Mouse (Mus musculus) bone marrow macrophage, adult 2 months (primary cell): ENCODE data around the gene Runx1. TPM values are rescaled to one million over a fixed set of nuclear protein-coding genes. Genes with fewer than 3 reads are reported as not detected.

Source experiments
- H3K27ac ChIP-seq: 2 replicates; pipeline ENCODE4 v1.5.1; 2012; ENCODE audit warnings: low read depth, low read length; ENCODE audit not compliant: insufficient read depth
- H3K4me1 ChIP-seq: 2 replicates; pipeline ENCODE4 v1.6.1; 2012; ENCODE audit warnings: low read length; ENCODE audit not compliant: control insufficient read depth, insufficient read depth
- H3K4me3 ChIP-seq: 2 replicates; pipeline ENCODE4 v1.5.1; 2012; ENCODE audit warnings: mild to moderate bottlenecking, low read length, moderate library complexity; ENCODE audit not compliant: insufficient read depth
- CTCF ChIP-seq: IDR thresholded peaks from 2 replicates; pipeline ENCODE4 v1.5.1; 2012; ENCODE audit warnings: low read depth, mild to moderate bottlenecking, low read length, moderate library complexity
- POLR2A ChIP-seq: IDR thresholded peaks from 2 replicates; pipeline ENCODE4 v1.6.1; 2012; ENCODE audit warnings: mild to moderate bottlenecking, low read depth, low read length, borderline replicate concordance
- polyA plus RNA-seq: library from polyadenylated mRNA; stranded (reverse); fragments of >200 nt; gene quantifications from 2 replicates; pipeline ENCODE4 v1.2.4, GENCODE M21; 2012; ENCODE audit not compliant: missing spikeins, insufficient read depth, insufficient read length

Gene Runx1
- polyA plus RNA-seq, 1 experiment, result 103 TPM

DNA sequence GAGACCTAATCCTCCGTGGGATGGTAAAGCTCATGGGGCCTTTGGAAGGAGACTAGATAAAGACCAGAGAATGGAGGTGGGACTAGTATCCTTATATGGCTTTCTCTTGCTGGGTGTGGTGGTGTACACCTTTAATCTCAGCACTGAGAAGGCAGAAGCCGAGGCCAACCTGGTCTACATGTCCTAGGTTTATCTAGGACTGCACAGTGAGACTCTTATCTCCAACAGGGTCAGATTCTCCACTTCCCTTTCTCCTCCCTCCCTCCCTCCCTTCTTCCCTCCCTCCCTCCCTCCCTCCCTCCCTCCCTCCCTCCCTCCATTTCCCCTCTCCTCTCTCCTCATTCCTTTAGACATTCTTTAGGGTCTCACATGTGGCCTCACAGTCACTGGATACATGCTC lies 118.8 kb downstream of the Runx1 start:
- TF ChIP-seq POLR2A (no peak), CTCF (no peak)
- Histone ChIP-seq H3K4me1 (peaks cover 72% of the 10 kb centered on the region), H3K4me3 (no peak overlapping the region), H3K27ac (peak overlapping the region; percentile 94)

DNA sequence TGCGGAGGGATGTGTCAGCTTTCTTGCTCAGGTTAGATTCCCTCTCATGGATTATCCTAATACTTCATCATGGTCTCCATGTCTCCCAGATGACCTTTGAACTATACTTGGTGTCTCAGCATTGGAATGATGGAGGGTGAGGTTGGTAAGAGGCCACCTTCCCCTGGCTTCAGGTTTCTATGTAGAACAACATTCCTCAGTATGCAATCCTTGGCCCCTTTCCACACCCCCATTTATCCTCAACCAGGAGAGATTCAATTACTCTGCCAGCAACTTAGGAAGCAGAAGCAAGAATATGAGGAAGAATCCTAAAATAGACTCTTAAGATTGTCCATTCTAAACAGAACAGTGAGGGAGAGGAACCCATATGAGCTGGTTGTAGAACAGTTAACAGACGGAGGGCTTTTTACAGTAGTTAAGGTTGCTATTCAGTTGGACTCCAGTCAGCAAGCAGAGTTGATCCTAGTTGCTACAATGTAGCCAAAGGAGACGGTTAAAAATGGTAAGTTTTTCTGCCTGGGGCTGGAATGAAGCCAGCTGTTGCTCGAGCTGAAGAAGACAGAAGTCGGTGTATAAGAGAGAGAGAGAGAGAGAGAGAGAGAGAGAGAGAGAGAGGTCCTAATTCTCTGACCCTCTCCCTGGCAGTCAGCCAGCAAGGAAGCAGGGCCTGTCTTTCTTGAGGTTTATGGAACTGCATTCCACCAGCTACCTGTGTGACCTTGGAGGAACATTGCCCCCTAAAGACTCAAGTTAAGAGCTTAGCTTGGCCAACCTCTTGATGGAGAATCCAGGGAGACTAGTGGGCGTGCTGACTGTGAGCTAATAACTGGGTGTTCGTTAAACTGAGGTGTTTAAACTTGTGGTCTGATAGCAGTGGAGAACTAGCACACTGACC lies 120.1 kb downstream of the Runx1 start:
- peak overlapping the region; percentile 22 for H3K4me3 ChIP-seq
- H3K4me1 ChIP-seq, result peaks cover 70% of the 10 kb centered on the region
- H3K27ac ChIP-seq, result peak overlapping the region; percentile 94
- TF ChIP-seq POLR2A, result no peak
- no peak for TF ChIP-seq CTCF

- Histone ChIP-seq H3K27ac (no peak overlapping the region), H3K4me3 (no peak overlapping the region), H3K4me1 (peaks cover 73% of the 10 kb centered on the region)
- no peak for TF ChIP-seq POLR2A
- no peak for TF ChIP-seq CTCF
Observed at GRCm38 (mm10) chr16:92703850-92704249, 122.1 kb downstream of the Runx1 start.

GRCm38 (mm10) chr16:92699531-92700397 lies 126.2 kb downstream of the Runx1 start:
- Histone ChIP-seq H3K4me3 (no peak overlapping the region), H3K4me1 (peaks cover 44% of the 10 kb centered on the region), H3K27ac (peak overlapping the region; percentile 16; the same call in 1 of the 2 replicates)
- TF ChIP-seq CTCF (no peak), POLR2A (no peak)

- peaks cover 43% of the 10 kb centered on the region for H3K4me1 ChIP-seq
- peak overlapping the region; percentile 90 for H3K27ac ChIP-seq
- TF ChIP-seq CTCF (peak; percentile 50; the same call in 1 of the 2 replicates), POLR2A (no peak)
- H3K4me3 ChIP-seq, result peak overlapping the region; percentile 78
Observed at GRCm38 (mm10) chr16:92698612-92698998, 127.3 kb downstream of the Runx1 start.

GRCm38 (mm10) chr16:92697737-92698611 lies 128.0 kb downstream of the Runx1 start:
- H3K4me1 ChIP-seq, result peaks cover 40% of the 10 kb centered on the region
- H3K27ac ChIP-seq, result peak overlapping the region; percentile 90
- TF ChIP-seq CTCF, result no peak
- no peak for TF ChIP-seq POLR2A
- H3K4me3 ChIP-seq, result peak overlapping the region; percentile 78

- TF ChIP-seq CTCF (no peak), POLR2A (no peak)
- H3K4me3 ChIP-seq, result peak overlapping the region; percentile 78
- H3K27ac ChIP-seq, result peak overlapping the region; percentile 90
- peaks cover 43% of the 10 kb centered on the region for H3K4me1 ChIP-seq
Observed at GRCm38 (mm10) chr16:92697227-92697736, 128.7 kb downstream of the Runx1 start.

GRCm38 (mm10) chr16:92696411-92697015 lies 129.4 kb downstream of the Runx1 start:
- Histone ChIP-seq H3K4me1 (peaks cover 42% of the 10 kb centered on the region), H3K4me3 (peak overlapping the region; percentile 78), H3K27ac (peak overlapping the region; percentile 61)
- TF ChIP-seq CTCF (no peak), POLR2A (no peak)

- H3K4me3 ChIP-seq, result peak overlapping the region; percentile 41
- peak overlapping the region; percentile 10; the same call in 1 of the 2 replicates for H3K27ac ChIP-seq
- peaks cover 43% of the 10 kb centered on the region for H3K4me1 ChIP-seq
- TF ChIP-seq POLR2A, result no peak
- no peak for TF ChIP-seq CTCF
Observed at GRCm38 (mm10) chr16:92695981-92696380, 130.0 kb downstream of the Runx1 start.
